Mouse (Mus musculus): ENCODE data around the gene Pir.

DNA sequence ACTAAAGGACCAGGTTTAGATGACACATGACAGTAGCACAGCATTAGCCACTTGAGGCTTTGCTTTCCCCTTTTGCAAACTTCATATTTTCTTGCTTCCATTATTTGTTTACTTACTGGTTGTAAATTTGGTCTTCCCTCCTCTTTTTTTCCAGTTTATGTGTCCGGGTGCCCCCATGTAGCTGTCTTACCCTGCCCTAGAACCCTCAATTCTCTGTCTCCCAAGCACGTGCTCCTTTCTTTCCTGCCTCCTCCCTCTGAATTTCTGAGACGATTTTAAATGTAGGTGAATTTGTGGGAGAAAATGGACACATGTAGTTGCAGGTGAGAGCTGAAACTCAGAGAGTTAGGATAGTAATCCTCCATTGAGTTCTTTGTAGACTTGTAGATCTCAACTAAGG lies 151.3 kb downstream of the Pir start:
- TF ChIP-seq CTCF (IDR thresholded peaks at IDR 0.05; ENCODE audit: low read depth) (no peak), EP300 (IDR thresholded peaks at IDR 0.05; ENCODE audit: low read depth) (no peak)
